Mouse (Mus musculus) lung, adult 2 months (tissue): ENCODE results near the gene Acad12. TPM values are rescaled to one million over a fixed set of nuclear protein-coding genes. Genes with fewer than 3 reads are reported as not detected.

Experiments used
- DNase-seq: peaks from one replicate; pipeline ENCODE4 v3.0.0; 2022
- H3K4me1 ChIP-seq: fragments of 200-500 bp; 2 replicates; pipeline ENCODE4 v1.6.1; 2011; ENCODE audit warnings: low read length; ENCODE audit not compliant: control insufficient read depth, insufficient read depth
- H3K4me3 ChIP-seq: fragments of 200-500 bp; replicated peaks from 2 replicates; pipeline ENCODE3; 2011; ENCODE audit warnings: low read depth, mild to moderate bottlenecking, control low read depth, low read length; ENCODE audit errors: extremely low read depth
- CTCF ChIP-seq: fragments of 200-500 bp; IDR thresholded peaks from 2 replicates; pipeline ENCODE4 v1.5.1; 2011; ENCODE audit warnings: mild to moderate bottlenecking, low read length, control low read depth; ENCODE audit not compliant: insufficient read depth
- POLR2A ChIP-seq: fragments of 200-500 bp; IDR thresholded peaks from 2 replicates; pipeline ENCODE4 v1.6.1; 2011; ENCODE audit warnings: low read depth, mild to moderate bottlenecking, control low read depth, low read length, borderline replicate concordance; ENCODE audit errors: extremely low read depth
- WGBS: fragments of 180-500 bp; shearing (Covaris S2); methylation state at CpG from one replicate; pipeline ENCODE4 v1.1.7; 2018; 5-methylcytosine and 5-hydroxymethylcytosine counted together
- polyA plus RNA-seq: library from polyadenylated mRNA; depleted of rRNA; stranded (reverse); fragments of >200 nt; gene quantifications from 2 replicates; pipeline ENCODE4 v1.2.3, GENCODE M21; 2012

The Acad12 gene
- polyA plus RNA-seq, 1 experiment: 10.1 TPM

- 92% methylated on average over 10 of the region's 10 CpGs for WGBS
- TF ChIP-seq CTCF (no peak), POLR2A (no peak)
- DNase-seq: no peak
- H3K4me3 ChIP-seq: no peak overlapping the region
- H3K4me1 ChIP-seq: peaks cover 24% of the 10 kb centered on the region
These were observed 33.7 kb downstream of the Acad12 start for GRCm38 (mm10) chr5:121585005-121585404.

- peak; percentile 92 for DNase-seq
- peaks cover 24% of the 10 kb centered on the region for H3K4me1 ChIP-seq
- peak overlapping the region; percentile 5 for H3K4me3 ChIP-seq
- peak; percentile 81 for TF ChIP-seq CTCF
- TF ChIP-seq POLR2A: peak; percentile 14; the same call in 1 of the 2 replicates
- WGBS: 25% methylated on average over 12 of the region's 12 CpGs
These were observed 34.8 kb downstream of the Acad12 start for GRCm38 (mm10) chr5:121583765-121584501.

GRCm38 (mm10) chr5:121581945-121582344, 36.8 kb downstream of the Acad12 start:
- Histone ChIP-seq H3K4me3 (no peak overlapping the region), H3K4me1 (peaks cover 20% of the 10 kb centered on the region)
- TF ChIP-seq POLR2A (no peak), CTCF (no peak)
- DNase-seq: no peak
- WGBS: 92% methylated on average over 8 of the region's 8 CpGs

GRCm38 (mm10) chr5:121576927-121577488, 41.7 kb downstream of the Acad12 start:
- no peak overlapping the region for H3K4me3 ChIP-seq
- no peaks in the 10 kb centered on the region for H3K4me1 ChIP-seq
- TF ChIP-seq POLR2A: no peak
- DNase-seq: no peak
- 78% methylated on average over 11 of the region's 11 CpGs for WGBS

- H3K4me1 ChIP-seq: 0 out of 2 replicates have a peak, but pooled peaks cover 4% of the 10 kb centered on the region
- no peak overlapping the region for H3K4me3 ChIP-seq
- DNase-seq: no peak
- 94% methylated on average over 11 of the region's 11 CpGs for WGBS
- TF ChIP-seq CTCF (no peak), POLR2A (no peak)
These were observed 42.9 kb downstream of the Acad12 start for GRCm38 (mm10) chr5:121575867-121576266.

- no peak for DNase-seq
These were observed 44.6 kb downstream of the Acad12 start for GRCm38 (mm10) chr5:121574145-121574544.

GRCm38 (mm10) chr5:121570787-121571186, 48.0 kb downstream of the Acad12 start:
- Histone ChIP-seq H3K4me3 (no peak overlapping the region), H3K4me1 (0 out of 2 replicates have a peak, but pooled peaks cover 4% of the 10 kb centered on the region)
- TF ChIP-seq CTCF (no peak), POLR2A (no peak)
- WGBS: 52% methylated on average over 1 of the region's 1 CpGs
- no peak for DNase-seq

More at GRCm38 (mm10) chr5:121574145-121574544, 44.6 kb downstream of the Acad12 start:
- TF ChIP-seq POLR2A (no peak), CTCF (no peak)
- Histone ChIP-seq H3K4me3 (no peak overlapping the region), H3K4me1 (0 out of 2 replicates have a peak, but pooled peaks cover 4% of the 10 kb centered on the region)
- WGBS: 77% methylated on average over 13 of the region's 13 CpGs

- Histone ChIP-seq H3K4me1 (0 out of 2 replicates have a peak, but pooled peaks cover 4% of the 10 kb centered on the region), H3K4me3 (no peak overlapping the region)
- TF ChIP-seq POLR2A (no peak), CTCF (no peak)
- 57% methylated on average over 9 of the region's 9 CpGs for WGBS
- DNase-seq: peak; percentile 63
These were observed 48.8 kb downstream of the Acad12 start for GRCm38 (mm10) chr5:121569881-121570420.

- Histone ChIP-seq H3K4me3 (no peak overlapping the region), H3K4me1 (peaks cover 4% of the 10 kb centered on the region; the same call in 1 of the 2 replicates)
- TF ChIP-seq POLR2A (no peak), CTCF (no peak)
- DNase-seq: no peak
- WGBS: 84% methylated on average over 16 of the region's 16 CpGs
These were observed 52.6 kb downstream of the Acad12 start for GRCm38 (mm10) chr5:121566035-121566681.
